Mouse (Mus musculus): Measurements from ENCODE around the gene Large1. TPM values are rescaled to one million over a fixed set of nuclear protein-coding genes. Genes with fewer than 3 reads are reported as not detected.

Gene Large1
- total and polyA plus RNA-seq, 3 experiments, result not detected

- no peak overlapping the region for H3K27ac ChIP-seq (ENCODE audit: control insufficient read depth, low read depth, low read length)
- H3K9me3 ChIP-seq (replicated peaks; ENCODE audit: insufficient read depth, low read length), result no peaks in the 10 kb centered on the region
- no peak for TF ChIP-seq NELFE (IDR thresholded peaks at IDR 0.05; ENCODE audit: low read depth, low read length)
- H3K79me2 ChIP-seq (ENCODE audit: control insufficient read depth, insufficient read depth, low read length, poor library complexity), result no peaks in the 10 kb centered on the region
- H3K4me3 ChIP-seq (ENCODE audit: control insufficient read depth in 1 of 2, insufficient read depth in 1 of 2, low read depth in 2 of 2, low read length in 2 of 2), result no peak overlapping the region
- no peaks in the 10 kb centered on the region for H3K4me1 ChIP-seq (ENCODE audit: control insufficient read depth in 1 of 2, insufficient read depth in 2 of 2, low read length in 2 of 2)
- no peak overlapping the region for H3K9ac ChIP-seq (ENCODE audit: control insufficient read depth, low read depth, low read length, poor library complexity, severe bottlenecking)
- no peaks in the 10 kb centered on the region for H3K27me3 ChIP-seq (ENCODE audit: control insufficient read depth in 1 of 2, insufficient read depth in 2 of 2, low read length in 2 of 2)
- DNase-seq (ENCODE audit: low read depth, low spot score), result no peak
- H3K36me3 ChIP-seq (ENCODE audit: control insufficient read depth in 1 of 2, insufficient read depth in 2 of 2, low read length in 2 of 2), result no peaks in the 10 kb centered on the region
Observed at GRCm38 (mm10) chr8:73313911-73314310, 39.4 kb downstream of the Large1 start.

DNA sequence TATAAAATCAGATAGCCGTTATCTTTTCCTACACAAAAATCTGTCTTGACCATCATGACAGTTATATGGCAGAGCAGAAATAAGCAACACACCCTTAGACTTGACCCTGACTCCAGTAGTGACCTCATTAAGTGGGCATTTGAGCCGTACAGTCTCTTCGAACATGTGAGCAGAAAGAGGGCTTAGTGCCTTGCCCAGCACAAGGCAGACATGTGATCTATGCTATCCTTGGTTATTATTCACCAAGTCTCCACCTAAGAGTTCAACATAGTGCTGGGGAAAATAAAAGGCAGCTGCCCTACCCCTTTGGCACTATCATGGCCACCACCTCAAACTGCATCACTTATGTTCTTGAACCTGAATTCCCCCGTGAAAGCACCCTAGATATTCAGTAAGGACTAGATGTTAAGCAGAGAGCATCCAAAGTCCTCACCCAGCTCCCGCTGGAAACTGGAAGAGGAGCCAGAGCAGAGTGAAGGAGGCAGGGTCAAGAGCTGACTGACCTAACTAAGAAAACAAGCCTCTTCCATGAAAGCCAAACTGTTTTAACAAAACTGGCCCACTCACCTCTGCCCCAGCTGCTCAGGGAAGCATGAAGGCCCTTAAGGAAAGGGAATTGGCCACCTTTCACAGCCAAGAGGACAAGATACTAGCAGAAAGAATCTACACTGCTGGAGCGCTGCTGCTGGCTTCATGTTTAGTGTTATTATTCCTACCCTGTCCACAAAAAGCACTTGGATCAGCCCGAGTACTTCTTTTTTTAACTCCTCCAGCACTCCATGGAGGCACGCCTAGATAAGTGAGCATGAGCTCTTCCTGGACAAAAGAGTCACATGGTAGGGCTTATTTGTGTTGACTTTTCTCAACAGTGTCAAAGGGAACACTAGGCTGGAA is 40.4 kb downstream of the Large1 start:
- H3K27ac ChIP-seq (ENCODE audit: control insufficient read depth, low read depth, low read length), result no peak overlapping the region
- H3K9me3 ChIP-seq (replicated peaks; ENCODE audit: insufficient read depth, low read length), result no peaks in the 10 kb centered on the region
- TF ChIP-seq GATA1 (IDR thresholded peaks at IDR 0.05; ENCODE audit: low read depth, low read length), result no peak
- TF ChIP-seq KAT2A (conservative IDR thresholded peaks at IDR 0.05; ENCODE audit: low read depth, low read length), result no peak
- TF ChIP-seq TBP (IDR thresholded peaks at IDR 0.05; ENCODE audit: low read depth, low read length), result no peak
- TF ChIP-seq MEF2A (IDR thresholded peaks at IDR 0.05; ENCODE audit: extremely low read depth, insufficient replicate concordance, low read depth, low read length, poor library complexity, severe bottlenecking), result no peak
- no peak for TF ChIP-seq E2F4 (IDR thresholded peaks at IDR 0.05; ENCODE audit: borderline replicate concordance, low read depth, low read length)
- no peak for TF ChIP-seq HCFC1 (IDR thresholded peaks at IDR 0.05; ENCODE audit: low read depth, low read length)
- no peak for TF ChIP-seq RCOR1 (IDR thresholded peaks at IDR 0.05; ENCODE audit: low read depth, low read length)
- TF ChIP-seq MAZ (IDR thresholded peaks at IDR 0.05; ENCODE audit: low read depth, low read length), result no peak
- TF ChIP-seq NRF1 (IDR thresholded peaks at IDR 0.05; ENCODE audit: insufficient read depth, low read depth, low read length, poor library complexity, severe bottlenecking), result no peak
- TF ChIP-seq TAL1 (IDR thresholded peaks at IDR 0.05; ENCODE audit: low read length), result no peak
- TF ChIP-seq TCF12 (IDR thresholded peaks at IDR 0.05; ENCODE audit: low read depth, low read length), result no peak
- TF ChIP-seq ZKSCAN1 (IDR thresholded peaks at IDR 0.05; ENCODE audit: low read depth, low read length), result no peak
- no peak for TF ChIP-seq CTCF (IDR thresholded peaks at IDR 0.05 in 2 of 3, conservative IDR thresholded peaks at IDR 0.05 in 1 of 3; ENCODE audit: control insufficient read depth in 1 of 3, insufficient read depth in 1 of 3, low read depth in 2 of 3, low read length in 3 of 3, poor library complexity in 1 of 3, severe bottlenecking in 1 of 3)

More for the DNA sequence above, 40.4 kb downstream of the Large1 start:
- Histone ChIP-seq H3K79me2 (ENCODE audit: control insufficient read depth, insufficient read depth, low read length, poor library complexity) (no peaks in the 10 kb centered on the region), H3K9ac (ENCODE audit: control insufficient read depth, low read depth, low read length, poor library complexity, severe bottlenecking) (no peak overlapping the region), H3K4me1 (ENCODE audit: control insufficient read depth in 1 of 2, insufficient read depth in 2 of 2, low read length in 2 of 2) (no peaks in the 10 kb centered on the region), H3K27me3 (ENCODE audit: control insufficient read depth in 1 of 2, insufficient read depth in 2 of 2, low read length in 2 of 2) (no peaks in the 10 kb centered on the region), H3K36me3 (ENCODE audit: control insufficient read depth in 1 of 2, insufficient read depth in 2 of 2, low read length in 2 of 2) (no peaks in the 10 kb centered on the region), H3K4me3 (ENCODE audit: control insufficient read depth in 1 of 2, insufficient read depth in 1 of 2, low read depth in 2 of 2, low read length in 2 of 2) (no peak overlapping the region)
- no peak for DNase-seq (ENCODE audit: low read depth, low spot score)

Measured in MEL (cell line).